Mouse (Mus musculus): Measurements from ENCODE around the gene Nfs1.

DNA sequence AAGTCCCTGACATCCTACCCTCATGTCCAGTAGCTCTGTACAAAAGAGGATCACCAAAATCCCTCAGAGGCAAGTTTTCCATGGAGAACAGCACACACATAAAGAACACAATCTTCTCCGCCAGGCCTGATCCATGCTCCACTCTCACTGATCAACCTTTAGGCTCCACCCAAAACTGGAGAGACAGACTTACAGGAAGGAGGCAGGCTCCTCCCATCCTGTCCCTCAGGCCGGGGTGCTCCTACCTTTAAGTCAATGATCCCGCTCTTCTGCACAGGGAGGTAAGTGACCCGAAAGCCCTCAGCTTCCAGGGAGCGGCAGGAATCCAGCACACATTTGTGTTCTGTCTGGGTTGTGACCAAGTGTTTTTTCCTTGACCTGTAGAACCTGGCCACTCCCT, 9.8 kb downstream of the Nfs1 start:
- no peak for TF ChIP-seq POLR2A (IDR thresholded peaks at IDR 0.05; ENCODE audit: insufficient read depth, low read depth, low read length)
- TF ChIP-seq CTCF (IDR thresholded peaks at IDR 0.05; ENCODE audit: insufficient read depth, low read depth, low read length): no peak

All from olfactory bulb, adult 2 months (tissue).